Mouse (Mus musculus): ENCODE measurements around the gene Hist1h3h. TPM values are rescaled to one million over a fixed set of nuclear protein-coding genes. Genes with fewer than 3 reads are reported as not detected.
"Not testable (repeated sequence)": the region's sequence is repeated elsewhere in the genome, so short reads cannot be mapped to it uniquely, and the experiment has no call there.

The Hist1h3h gene
- total and polyA plus RNA-seq, 3 experiments = 18.6 to 1,657 (median 21.7) TPM

DNA sequence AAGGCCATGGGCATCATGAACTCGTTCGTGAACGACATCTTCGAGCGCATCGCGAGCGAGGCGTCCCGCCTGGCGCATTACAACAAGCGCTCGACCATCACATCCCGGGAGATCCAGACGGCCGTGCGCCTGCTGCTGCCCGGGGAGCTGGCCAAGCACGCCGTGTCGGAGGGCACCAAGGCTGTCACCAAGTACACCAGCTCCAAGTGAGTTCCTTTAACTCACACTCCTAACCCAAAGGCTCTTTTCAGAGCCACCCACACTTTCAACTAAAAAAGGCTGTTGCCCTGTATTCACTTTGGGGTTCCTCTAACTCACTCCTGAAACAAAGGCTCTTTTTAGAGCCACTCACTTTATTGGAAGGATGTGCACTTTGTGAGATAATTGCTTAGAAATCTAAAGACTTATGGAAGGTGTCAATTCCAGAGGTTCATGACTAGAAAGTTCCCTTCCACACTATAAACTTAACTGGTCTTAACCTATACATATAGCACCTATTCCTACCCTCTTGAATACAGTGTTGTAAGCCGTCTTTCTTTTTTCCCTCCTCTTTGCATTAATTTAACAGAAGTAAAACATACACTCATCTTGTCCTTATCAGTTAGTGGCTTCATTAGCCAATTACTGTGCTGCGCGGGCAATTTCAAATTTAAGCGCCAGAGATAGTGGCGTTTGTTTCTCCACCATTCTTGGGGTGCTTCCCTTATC is 37.0 kb downstream of the Hist1h3h start:
- H3K4me3 ChIP-seq (replicated peaks in 1 of 3; ENCODE audit: low read depth in 2 of 3, low read length in 2 of 3, poor library complexity in 1 of 3) = peak overlapping the region; percentile 17 to 38 (median 36)
- H3K9me3 ChIP-seq (replicated peaks; ENCODE audit: low read length); in situ Hi-C loops (cut with MboI; ENCODE audit: low pct_ligation_motif_present, low pct_unique_long_range_greater_than_20kb, low sequenced_read_pairs); dilution Hi-C loops (cut with MboI; ENCODE audit: extremely low pct_ligation_motif_present, extremely low pct_unique_long_range_greater_than_20kb, low sequenced_read_pairs); H3K27me3 ChIP-seq (replicated peaks); H3K79me2 ChIP-seq (replicated peaks; ENCODE audit: control insufficient read depth, extremely low read depth, insufficient read depth, poor library complexity, severe bottlenecking); H3K36me3 ChIP-seq (replicated peaks in 1 of 2; ENCODE audit: control insufficient read depth in 1 of 2, insufficient read depth in 1 of 2, low read length in 1 of 2): not testable (repeated sequence)
- peaks cover 0 to 26% of the 10 kb centered on the region in 2 experiments; a peak in 2 of 4 replicates for H3K4me1 ChIP-seq (ENCODE audit: control insufficient read depth in 1 of 2, insufficient read depth in 2 of 2)
- TF ChIP-seq NELFE (IDR thresholded peaks at IDR 0.05; ENCODE audit: low read depth, low read length) = peak; percentile 73; the same call in 1 of the 2 replicates
- peak; percentile 99 for TF ChIP-seq POLR2AphosphoS2 (IDR thresholded peaks at IDR 0.05; ENCODE audit: low read depth, low read length)
- TF ChIP-seq ZMIZ1 (IDR thresholded peaks at IDR 0.05; ENCODE audit: low read depth, low read length) = peak; percentile 96
- TF ChIP-seq E2F4 (IDR thresholded peaks at IDR 0.05; ENCODE audit: insufficient replicate concordance, low read depth, low read length) = peak; percentile 96
- TF ChIP-seq POLR2A (IDR thresholded peaks at IDR 0.05; ENCODE audit: low read depth, low read length) = peak; percentile 87
- TF ChIP-seq SIN3A (IDR thresholded peaks at IDR 0.05; ENCODE audit: low read length) = peak; percentile 89
- TF ChIP-seq NRF1 (IDR thresholded peaks at IDR 0.05; ENCODE audit: low read depth, low read length) = peak; percentile 35; the same call in 1 of the 2 replicates
- TF ChIP-seq CHD2 (IDR thresholded peaks at IDR 0.05; ENCODE audit: low read length) = peak; percentile 54
- peak; percentile 48; the same call in 1 of the 2 replicates for TF ChIP-seq CHD1 (IDR thresholded peaks at IDR 0.05; ENCODE audit: low read depth, low read length)
- TF ChIP-seq TBP (conservative IDR thresholded peaks at IDR 0.05; ENCODE audit: low read depth, low read length) = 0 out of 2 replicates have a peak, but pooled peaks have one; percentile 35
- TF ChIP-seq UBTF (IDR thresholded peaks at IDR 0.05; ENCODE audit: low read depth, low read length) = peak; percentile 49; the same call in 1 of the 2 replicates
- peak overlapping the region; percentile 75 for H3K27ac ChIP-seq (ENCODE audit: insufficient read depth, low read depth)
- H3K9ac ChIP-seq (ENCODE audit: insufficient read depth, low read depth) = peak overlapping the region; percentile 82
- DNase-seq (ENCODE audit: extremely low read depth) = peak; percentile 65
- peak overlapping the region; percentile 32; the same call in 1 of the 2 replicates for H3K4me2 ChIP-seq (ENCODE audit: insufficient read depth, low read depth, poor library complexity, severe bottlenecking)

DNA sequence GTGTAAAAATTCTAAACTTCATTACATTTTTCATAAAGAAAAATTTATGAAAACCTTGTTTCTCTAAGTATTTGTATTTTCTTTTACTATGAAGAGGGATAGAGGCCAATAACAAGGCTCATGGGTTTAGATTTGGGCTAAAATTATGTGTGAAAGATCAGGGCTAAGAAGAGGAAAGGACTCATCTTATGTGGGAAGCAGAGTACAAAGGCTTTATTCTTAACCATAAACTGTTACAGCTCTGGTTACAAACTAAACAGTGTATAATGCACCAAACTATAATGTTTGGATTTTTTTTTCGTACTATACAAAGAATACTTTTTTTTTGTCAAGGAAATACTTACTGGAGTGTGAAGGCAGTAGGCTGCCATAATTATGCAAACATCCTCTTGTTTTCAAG is 38.2 kb downstream of the Hist1h3h start:
- H3K4me3 ChIP-seq (replicated peaks in 1 of 3; ENCODE audit: low read depth in 2 of 3, low read length in 2 of 3, poor library complexity in 1 of 3) = no peak overlapping the region
- no peaks in the 10 kb centered on the region for H3K27me3 ChIP-seq (replicated peaks)
- DNase-seq (ENCODE audit: extremely low read depth) = no peak
- no peak overlapping the region for H3K4me2 ChIP-seq (ENCODE audit: insufficient read depth, low read depth, poor library complexity, severe bottlenecking)
- H3K9me3 ChIP-seq (replicated peaks; ENCODE audit: low read length) = no peaks in the 10 kb centered on the region
- dilution Hi-C loops (cut with MboI; ENCODE audit: extremely low pct_ligation_motif_present, extremely low pct_unique_long_range_greater_than_20kb, low sequenced_read_pairs) = no loop called here
- H3K9ac ChIP-seq (ENCODE audit: insufficient read depth, low read depth) = no peak overlapping the region
- no peaks in the 10 kb centered on the region for H3K36me3 ChIP-seq (replicated peaks in 1 of 2; ENCODE audit: control insufficient read depth in 1 of 2, insufficient read depth in 1 of 2, low read length in 1 of 2)
- H3K79me2 ChIP-seq (replicated peaks; ENCODE audit: control insufficient read depth, extremely low read depth, insufficient read depth, poor library complexity, severe bottlenecking) = no peaks in the 10 kb centered on the region
- peaks cover 0 to 26% of the 10 kb centered on the region in 2 experiments; a peak in 2 of 4 replicates for H3K4me1 ChIP-seq (ENCODE audit: control insufficient read depth in 1 of 2, insufficient read depth in 2 of 2)
- TF ChIP-seq TCF12 (IDR thresholded peaks at IDR 0.05; ENCODE audit: low read depth, low read length) = no peak
- no peak for TF ChIP-seq KAT2A (IDR thresholded peaks at IDR 0.05; ENCODE audit: insufficient replicate concordance, low read length)
- TF ChIP-seq HCFC1 (IDR thresholded peaks at IDR 0.05; ENCODE audit: low read depth, low read length) = no peak
- TF ChIP-seq USF2 (conservative IDR thresholded peaks at IDR 0.05; ENCODE audit: low read depth, low read length) = no peak
- TF ChIP-seq POLR2A (IDR thresholded peaks at IDR 0.05; ENCODE audit: low read depth, low read length) = no peak
- TF ChIP-seq MAZ (IDR thresholded peaks at IDR 0.05; ENCODE audit: low read depth, low read length) = no peak
- 0 out of 2 replicates have a peak, but pooled peaks have one; percentile 31 for TF ChIP-seq ZMIZ1 (IDR thresholded peaks at IDR 0.05; ENCODE audit: low read depth, low read length)
- peak; percentile 61; the same call in 1 of the 2 replicates for TF ChIP-seq TBP (conservative IDR thresholded peaks at IDR 0.05; ENCODE audit: low read depth, low read length)
- TF ChIP-seq POLR2AphosphoS2 (IDR thresholded peaks at IDR 0.05; ENCODE audit: low read depth, low read length) = no peak
- TF ChIP-seq CHD1 (IDR thresholded peaks at IDR 0.05; ENCODE audit: low read depth, low read length) = no peak
- peak; percentile 12; the same call in 1 of the 2 replicates for TF ChIP-seq ZNF384 (IDR thresholded peaks at IDR 0.05; ENCODE audit: low read depth, low read length)
- TF ChIP-seq MXI1 (IDR thresholded peaks at IDR 0.05; ENCODE audit: low read depth, low read length) = no peak
- TF ChIP-seq CHD2 (IDR thresholded peaks at IDR 0.05; ENCODE audit: low read length) = no peak
- TF ChIP-seq GABPA (IDR thresholded peaks at IDR 0.05; ENCODE audit: insufficient replicate concordance, low read depth, low read length) = no peak
- no peak for TF ChIP-seq NRF1 (IDR thresholded peaks at IDR 0.05; ENCODE audit: low read depth, low read length)
- no peak for TF ChIP-seq EP300 (IDR thresholded peaks at IDR 0.05; ENCODE audit: low read length)
- no peak for TF ChIP-seq SMC3 (IDR thresholded peaks at IDR 0.05; ENCODE audit: low read depth, low read length)
- no peak for TF ChIP-seq UBTF (IDR thresholded peaks at IDR 0.05; ENCODE audit: low read depth, low read length)
- TF ChIP-seq MEF2A (IDR thresholded peaks at IDR 0.05; ENCODE audit: borderline replicate concordance, low read depth, low read length) = no peak
- no peak for TF ChIP-seq JUND (conservative IDR thresholded peaks at IDR 0.05; ENCODE audit: low read depth, low read length)
- TF ChIP-seq SIN3A (IDR thresholded peaks at IDR 0.05; ENCODE audit: low read length) = no peak
- TF ChIP-seq USF1 (IDR thresholded peaks at IDR 0.05; ENCODE audit: low read depth, low read length) = no peak
- TF ChIP-seq IRF4 (IDR thresholded peaks at IDR 0.05; ENCODE audit: low read depth, low read length) = no peak
- in situ Hi-C loops (cut with MboI; ENCODE audit: low pct_ligation_motif_present, low pct_unique_long_range_greater_than_20kb, low sequenced_read_pairs) = no loop called here
- H3K27ac ChIP-seq (ENCODE audit: insufficient read depth, low read depth) = no peak overlapping the region

Data from CH12.LX (cell line).